Mouse (Mus musculus): ENCODE measurements at regions not wholly inside any gene's neighbourhood (a gene's known extent, or its start where the extent isn't known, plus 50 kb on each side); places are given as distances from the start of the nearest gene placed in this dataset.

- Histone ChIP-seq H3K36me3 (replicated peaks; ENCODE audit: control insufficient read depth, insufficient read depth) (no peaks in the 10 kb centered on the region), H3K4me1 (replicated peaks; ENCODE audit: control insufficient read depth, insufficient read depth, low read length) (no peaks in the 10 kb centered on the region), H3K9ac (no peak overlapping the region), H3K9me3 (ENCODE audit: control insufficient read depth, low read length) (no peaks in the 10 kb centered on the region), H3K4me3 (replicated peaks; ENCODE audit: low read length) (no peak overlapping the region), H3K4me2 (replicated peaks) (no peak overlapping the region), H3K27me3 (ENCODE audit: control insufficient read depth, insufficient read depth, low read length) (no peaks in the 10 kb centered on the region), H3K27ac (no peak overlapping the region)
- no peak for ATAC-seq (ENCODE audit: low FRiP score)
- WGBS: 96% methylated on average over 2 of the region's 2 CpGs
- no peak for DNase-seq (ENCODE audit: low spot score)
Observed at GRCm38 (mm10) chr16:12938563-12938962, 170.9 kb upstream of the Ercc4 start.

DNA sequence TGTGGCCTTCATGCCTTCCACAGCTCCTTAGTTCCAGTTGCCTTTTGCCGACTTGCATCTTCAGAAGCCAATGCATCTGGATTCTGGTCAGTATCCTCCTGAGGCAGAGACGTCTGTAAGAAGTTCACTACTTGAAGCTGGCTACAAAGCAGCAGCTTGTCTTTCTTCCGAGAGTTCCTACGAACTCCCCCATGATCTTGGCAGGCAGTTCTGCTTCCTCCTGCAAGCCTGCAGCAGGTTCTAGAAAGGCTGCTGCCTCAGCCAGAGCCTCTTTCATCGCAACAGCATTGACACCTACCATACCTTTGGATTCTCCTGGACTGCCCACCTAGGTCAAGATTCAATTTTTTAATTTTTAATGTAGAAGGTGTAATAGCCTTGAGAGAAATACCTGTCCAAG, 158.3 kb upstream of the Ercc4 start:
- Histone ChIP-seq H3K9me3 (ENCODE audit: control insufficient read depth, low read length) (no peaks in the 10 kb centered on the region), H3K9ac (no peak overlapping the region), H3K4me2 (replicated peaks) (no peak overlapping the region), H3K36me3 (replicated peaks; ENCODE audit: control insufficient read depth, insufficient read depth) (no peaks in the 10 kb centered on the region), H3K4me1 (replicated peaks; ENCODE audit: control insufficient read depth, insufficient read depth, low read length) (no peaks in the 10 kb centered on the region), H3K27ac (no peak overlapping the region), H3K4me3 (replicated peaks; ENCODE audit: low read length) (no peak overlapping the region), H3K27me3 (ENCODE audit: control insufficient read depth, insufficient read depth, low read length) (no peaks in the 10 kb centered on the region)
- 93% methylated on average over 5 of the region's 5 CpGs for WGBS
- DNase-seq (ENCODE audit: low spot score) (no peak), ATAC-seq (ENCODE audit: low FRiP score) (no peak)

- ATAC-seq (ENCODE audit: low FRiP score): no peak
- Histone ChIP-seq H3K4me1 (replicated peaks; ENCODE audit: control insufficient read depth, insufficient read depth, low read length) (no peaks in the 10 kb centered on the region), H3K4me2 (replicated peaks) (no peak overlapping the region), H3K27ac (no peak overlapping the region), H3K36me3 (replicated peaks; ENCODE audit: control insufficient read depth, insufficient read depth) (no peaks in the 10 kb centered on the region), H3K9me3 (ENCODE audit: control insufficient read depth, low read length) (no peaks in the 10 kb centered on the region), H3K9ac (no peak overlapping the region), H3K27me3 (ENCODE audit: control insufficient read depth, insufficient read depth, low read length) (no peaks in the 10 kb centered on the region), H3K4me3 (replicated peaks; ENCODE audit: low read length) (no peak overlapping the region)
- 77% methylated on average over 8 of the region's 8 CpGs for WGBS
- no peak for DNase-seq (ENCODE audit: low spot score)
Observed at GRCm38 (mm10) chr16:12954028-12954427, 155.5 kb upstream of the Ercc4 start.

DNA sequence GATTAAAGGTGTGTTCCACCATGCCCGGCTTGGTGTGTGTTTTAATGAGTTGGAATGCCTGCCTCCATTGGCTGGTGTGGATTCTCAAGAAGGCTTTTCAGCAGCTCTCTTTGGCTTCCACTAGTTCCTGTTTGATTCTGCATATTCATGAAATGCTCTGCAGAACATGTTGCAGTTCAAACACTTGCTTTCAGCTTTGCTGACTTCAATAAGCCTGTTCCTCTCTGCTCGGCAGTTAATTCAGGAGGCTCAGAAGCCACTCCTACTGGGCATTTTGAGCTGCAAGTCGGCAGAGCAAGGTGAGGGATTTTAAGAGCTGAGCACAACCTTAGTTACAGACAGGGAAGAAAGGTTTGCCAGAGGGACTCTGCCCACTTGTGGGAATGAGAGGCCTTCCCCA, 153.1 kb upstream of the Ercc4 start:
- no peak overlapping the region for H3K4me2 ChIP-seq (replicated peaks)
- H3K4me3 ChIP-seq (replicated peaks; ENCODE audit: low read length): no peak overlapping the region
- no peaks in the 10 kb centered on the region for H3K4me1 ChIP-seq (replicated peaks; ENCODE audit: control insufficient read depth, insufficient read depth, low read length)
- no peaks in the 10 kb centered on the region for H3K27me3 ChIP-seq (ENCODE audit: control insufficient read depth, insufficient read depth, low read length)
- ATAC-seq (ENCODE audit: low FRiP score): no peak
- 63% methylated on average over 3 of the region's 3 CpGs for WGBS
- H3K9me3 ChIP-seq (ENCODE audit: control insufficient read depth, low read length): no peaks in the 10 kb centered on the region
- no peak for DNase-seq (ENCODE audit: low spot score)
- H3K36me3 ChIP-seq (replicated peaks; ENCODE audit: control insufficient read depth, insufficient read depth): no peaks in the 10 kb centered on the region
- H3K27ac ChIP-seq: no peak overlapping the region
- no peak overlapping the region for H3K9ac ChIP-seq

DNA sequence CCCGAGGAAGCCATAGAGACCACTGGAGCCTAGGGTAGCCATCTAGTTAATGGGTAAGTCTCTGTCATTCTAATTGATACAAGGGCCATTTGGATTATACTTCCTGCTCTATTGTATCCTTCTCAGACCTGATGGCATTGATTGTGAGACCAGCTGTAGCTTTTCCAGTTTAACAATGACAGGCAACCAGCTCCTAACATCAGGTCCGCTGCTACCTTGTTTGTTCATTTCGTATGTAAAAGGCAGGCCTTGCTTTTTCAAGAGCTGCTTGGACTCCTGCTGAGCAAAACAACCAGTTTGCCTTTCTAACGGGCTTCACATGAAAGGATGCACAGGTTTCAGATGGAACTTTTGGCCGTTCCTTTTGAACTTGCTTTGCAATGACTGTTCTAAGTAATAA, 148.6 kb upstream of the Ercc4 start:
- no peaks in the 10 kb centered on the region for H3K36me3 ChIP-seq (replicated peaks; ENCODE audit: control insufficient read depth, insufficient read depth)
- ATAC-seq (ENCODE audit: low FRiP score): no peak
- no peaks in the 10 kb centered on the region for H3K27me3 ChIP-seq (ENCODE audit: control insufficient read depth, insufficient read depth, low read length)
- H3K9me3 ChIP-seq (ENCODE audit: control insufficient read depth, low read length): no peaks in the 10 kb centered on the region
- WGBS: 37% methylated on average over 5 of the region's 5 CpGs
- DNase-seq (ENCODE audit: low spot score): no peak
- H3K4me1 ChIP-seq (replicated peaks; ENCODE audit: control insufficient read depth, insufficient read depth, low read length): no peaks in the 10 kb centered on the region
- H3K27ac ChIP-seq: no peak overlapping the region
- H3K4me3 ChIP-seq (replicated peaks; ENCODE audit: low read length): no peak overlapping the region
- H3K9ac ChIP-seq: no peak overlapping the region
- H3K4me2 ChIP-seq (replicated peaks): no peak overlapping the region

- Histone ChIP-seq H3K9ac (no peak overlapping the region), H3K27me3 (ENCODE audit: control insufficient read depth, insufficient read depth, low read length) (no peaks in the 10 kb centered on the region), H3K27ac (no peak overlapping the region), H3K9me3 (ENCODE audit: control insufficient read depth, low read length) (peaks cover 9% of the 10 kb centered on the region), H3K4me1 (replicated peaks; ENCODE audit: control insufficient read depth, insufficient read depth, low read length) (no peaks in the 10 kb centered on the region), H3K36me3 (replicated peaks; ENCODE audit: control insufficient read depth, insufficient read depth) (no peaks in the 10 kb centered on the region), H3K4me2 (replicated peaks) (no peak overlapping the region), H3K4me3 (replicated peaks; ENCODE audit: low read length) (no peak overlapping the region)
- 95% methylated on average over 1 of the region's 1 CpGs for WGBS
- ATAC-seq (ENCODE audit: low FRiP score) (no peak), DNase-seq (ENCODE audit: low spot score) (no peak)
Observed at GRCm38 (mm10) chr16:12982681-12983080, 126.8 kb upstream of the Ercc4 start.

GRCm38 (mm10) chr16:13001288-13001880, 108.1 kb upstream of the Ercc4 start:
- ATAC-seq (ENCODE audit: low FRiP score) (no peak), DNase-seq (ENCODE audit: low spot score) (no peak)
- Histone ChIP-seq H3K9me3 (ENCODE audit: control insufficient read depth, low read length) (no peaks in the 10 kb centered on the region), H3K9ac (no peak overlapping the region), H3K4me3 (replicated peaks; ENCODE audit: low read length) (no peak overlapping the region), H3K4me2 (replicated peaks) (no peak overlapping the region), H3K27me3 (ENCODE audit: control insufficient read depth, insufficient read depth, low read length) (no peaks in the 10 kb centered on the region), H3K27ac (no peak overlapping the region), H3K4me1 (replicated peaks; ENCODE audit: control insufficient read depth, insufficient read depth, low read length) (no peaks in the 10 kb centered on the region), H3K36me3 (replicated peaks; ENCODE audit: control insufficient read depth, insufficient read depth) (no peaks in the 10 kb centered on the region)
- WGBS: 79% methylated on average over 1 of the region's 1 CpGs

- Histone ChIP-seq H3K4me1 (replicated peaks; ENCODE audit: control insufficient read depth, insufficient read depth, low read length) (no peaks in the 10 kb centered on the region), H3K36me3 (replicated peaks; ENCODE audit: control insufficient read depth, insufficient read depth) (no peaks in the 10 kb centered on the region), H3K4me2 (replicated peaks) (no peak overlapping the region), H3K9ac (no peak overlapping the region), H3K27me3 (ENCODE audit: control insufficient read depth, insufficient read depth, low read length) (no peaks in the 10 kb centered on the region), H3K27ac (no peak overlapping the region), H3K9me3 (ENCODE audit: control insufficient read depth, low read length) (no peaks in the 10 kb centered on the region), H3K4me3 (replicated peaks; ENCODE audit: low read length) (no peak overlapping the region)
- DNase-seq (ENCODE audit: low spot score): no peak
- no peak for ATAC-seq (ENCODE audit: low FRiP score)
- 87% methylated on average over 5 of the region's 5 CpGs for WGBS
Observed at GRCm38 (mm10) chr16:13012863-13013262, 96.6 kb upstream of the Ercc4 start.

DNA sequence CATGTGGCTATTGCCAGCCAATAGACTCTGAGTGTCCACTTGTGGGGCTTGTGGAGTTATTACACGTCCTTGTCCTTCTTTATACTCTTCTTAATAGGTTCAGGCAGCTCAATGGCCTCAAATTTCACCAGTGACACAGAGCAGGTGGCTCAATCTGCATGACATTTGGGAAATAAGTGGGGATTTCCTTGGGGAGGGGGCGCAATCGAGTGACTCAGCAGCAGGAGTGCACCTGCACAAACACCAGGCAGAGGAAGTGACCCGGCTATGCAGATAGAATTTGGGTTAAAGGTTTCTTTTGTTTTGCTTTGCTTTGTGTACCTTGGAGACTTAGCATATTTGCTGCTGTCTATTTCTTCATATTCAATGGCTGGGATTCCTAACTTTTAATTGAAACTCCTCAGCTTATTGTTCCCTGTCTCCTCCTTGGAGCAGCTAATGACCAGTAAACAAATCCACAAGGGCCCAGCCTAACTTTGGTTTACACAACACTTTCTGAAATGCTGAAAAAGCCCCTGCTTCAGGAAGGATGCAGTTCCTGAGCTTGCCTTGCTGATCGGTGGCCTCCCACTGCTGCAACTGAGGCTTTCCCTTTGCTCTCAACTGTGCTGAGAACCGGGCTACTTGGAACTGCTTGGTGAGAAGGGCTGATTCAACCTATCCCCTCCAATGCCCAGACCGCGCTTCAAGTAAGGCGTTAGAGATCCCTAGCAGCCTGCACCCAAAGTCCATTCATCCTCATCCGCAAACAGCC, 95.4 kb upstream of the Ercc4 start:
- ATAC-seq (ENCODE audit: low FRiP score) (no peak), DNase-seq (ENCODE audit: low spot score) (no peak)
- Histone ChIP-seq H3K4me3 (replicated peaks; ENCODE audit: low read length) (no peak overlapping the region), H3K9ac (no peak overlapping the region), H3K9me3 (ENCODE audit: control insufficient read depth, low read length) (no peaks in the 10 kb centered on the region), H3K36me3 (replicated peaks; ENCODE audit: control insufficient read depth, insufficient read depth) (no peaks in the 10 kb centered on the region), H3K27me3 (ENCODE audit: control insufficient read depth, insufficient read depth, low read length) (no peaks in the 10 kb centered on the region), H3K4me1 (replicated peaks; ENCODE audit: control insufficient read depth, insufficient read depth, low read length) (no peaks in the 10 kb centered on the region), H3K27ac (no peak overlapping the region), H3K4me2 (replicated peaks) (no peak overlapping the region)
- WGBS: 61% methylated on average over 10 of the region's 10 CpGs
